Mouse (Mus musculus): ENCODE results near the gene Ncdn. TPM values are rescaled to one million over a fixed set of nuclear protein-coding genes. Genes with fewer than 3 reads are reported as not detected.

Ncdn gene
- total RNA-seq, 2 experiments from 2014 or later, result 6.0 to 6.1 TPM

DNA sequence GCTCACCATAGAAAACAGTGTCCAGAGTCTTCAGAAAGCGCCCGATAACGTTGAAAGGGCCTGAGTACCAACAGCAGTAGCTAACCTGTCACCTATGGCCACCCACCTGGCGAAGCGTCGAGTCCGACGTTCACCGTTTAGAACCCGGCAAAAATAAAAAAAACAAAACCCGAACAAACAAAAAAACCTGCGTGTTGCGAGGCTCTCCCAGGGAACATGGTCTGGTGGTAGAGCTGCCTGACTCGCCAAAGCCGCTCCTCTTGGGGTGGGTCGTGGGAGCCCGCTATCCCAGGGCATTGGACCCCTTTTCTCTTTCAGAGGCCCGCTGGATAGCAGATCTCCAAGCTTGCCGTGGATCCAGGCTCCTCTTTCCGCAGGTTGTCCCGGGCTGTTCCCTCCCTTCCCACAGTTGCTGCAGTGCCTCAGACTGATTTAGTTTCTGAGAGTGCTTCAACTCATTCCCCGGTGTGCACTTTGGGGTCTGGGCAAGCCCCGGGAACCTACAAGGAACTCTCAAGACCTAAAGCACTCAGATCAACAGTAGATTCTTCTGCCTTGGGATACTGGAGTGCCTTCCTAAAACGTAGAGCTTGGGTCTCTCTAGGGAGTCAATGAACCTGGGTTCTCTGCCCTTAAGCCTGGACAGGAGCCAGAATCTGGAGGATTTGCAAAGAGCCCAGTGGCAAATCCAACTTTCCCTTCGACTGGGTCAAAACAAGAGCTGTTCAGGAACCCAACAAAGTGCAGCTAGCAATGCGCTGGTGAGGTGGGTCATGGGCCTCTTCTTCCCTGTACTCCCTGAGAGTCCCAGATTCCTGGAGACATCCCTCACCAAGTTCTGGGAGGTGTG is 20.5 kb downstream of the Ncdn start:
- ATAC-seq (ENCODE audit: poor library complexity, severe bottlenecking), result no peak

DNA sequence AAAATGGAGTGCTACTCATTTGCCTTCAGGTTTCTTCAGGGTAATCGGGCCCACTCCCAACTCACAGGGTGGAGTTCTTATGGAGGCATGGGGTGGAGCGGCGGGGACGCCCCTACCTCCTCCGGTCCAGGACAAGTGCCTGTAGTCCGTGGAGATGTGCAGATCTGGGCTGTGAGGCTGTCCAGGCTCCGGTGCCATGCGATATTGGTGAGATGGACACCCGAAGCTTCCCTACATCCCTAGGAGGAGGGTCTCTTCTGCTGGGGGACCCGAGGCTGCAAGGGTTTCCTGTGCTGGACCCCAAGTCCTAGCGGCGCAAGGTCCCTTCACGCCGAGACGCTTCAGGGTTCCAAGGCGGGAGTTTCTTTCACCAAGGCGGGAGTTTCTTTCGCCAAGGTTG is 21.1 kb downstream of the Ncdn start:
- ATAC-seq (ENCODE audit: poor library complexity, severe bottlenecking), result no peak

DNA sequence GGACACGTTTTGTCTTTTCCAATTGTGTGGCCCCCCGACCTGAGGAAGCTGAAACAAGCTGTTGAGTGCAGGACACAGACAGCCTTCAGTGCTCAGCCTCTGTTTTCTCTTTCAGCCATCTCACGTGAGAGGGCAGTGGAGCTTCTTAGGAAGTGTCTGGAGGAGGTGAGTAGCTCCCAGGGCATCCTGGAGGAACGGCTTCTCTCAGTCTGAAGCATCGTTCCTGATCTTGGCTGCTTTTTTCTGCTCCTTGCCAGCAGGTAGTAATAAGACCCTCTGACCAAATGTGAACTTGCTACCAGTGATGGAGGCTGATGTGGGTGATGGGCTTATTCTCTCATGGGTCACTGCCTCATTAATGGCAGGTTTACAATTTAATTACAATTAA is 45.8 kb downstream of the Ncdn start:
- no peak for ATAC-seq (ENCODE audit: poor library complexity, severe bottlenecking)

DNA sequence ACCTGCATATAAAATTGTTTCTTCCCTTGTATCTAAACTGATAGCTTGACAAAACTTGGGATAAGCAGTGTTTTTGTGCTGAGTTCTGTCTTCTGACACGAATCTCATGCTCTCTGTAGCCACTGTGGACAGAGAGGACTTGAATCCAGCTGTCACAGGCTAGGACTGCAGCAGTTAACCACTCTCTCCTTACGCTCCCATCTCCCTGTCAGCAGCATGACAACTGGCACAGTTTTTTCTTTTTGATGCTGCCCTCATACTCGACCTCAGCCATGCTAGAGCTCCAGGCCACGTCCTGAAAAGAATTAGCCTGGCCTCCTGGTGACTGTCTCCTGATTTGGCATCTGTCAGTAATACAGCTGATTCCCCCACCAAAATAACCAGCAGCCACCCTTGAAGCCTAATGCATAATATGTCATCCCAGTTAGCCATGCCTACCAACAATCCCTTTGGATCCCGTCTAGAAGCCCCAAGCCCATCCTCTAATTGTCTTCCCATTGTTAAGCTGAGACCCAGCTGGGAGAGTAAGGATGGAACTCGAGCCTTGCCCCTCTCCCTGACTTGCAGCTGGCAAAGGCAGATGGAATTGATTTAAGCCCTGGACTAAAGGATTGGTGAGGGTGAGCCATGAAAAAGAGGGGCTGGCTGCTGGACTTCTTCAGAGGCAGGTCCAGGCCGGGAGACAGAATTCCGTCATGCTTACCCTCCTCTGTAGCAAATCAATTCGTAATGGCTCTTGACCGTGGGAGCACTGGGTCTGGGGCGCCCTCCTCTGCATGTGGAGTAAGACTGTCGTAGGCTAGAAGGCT is 46.4 kb downstream of the Ncdn start:
- ATAC-seq (ENCODE audit: poor library complexity, severe bottlenecking), result no peak

DNA sequence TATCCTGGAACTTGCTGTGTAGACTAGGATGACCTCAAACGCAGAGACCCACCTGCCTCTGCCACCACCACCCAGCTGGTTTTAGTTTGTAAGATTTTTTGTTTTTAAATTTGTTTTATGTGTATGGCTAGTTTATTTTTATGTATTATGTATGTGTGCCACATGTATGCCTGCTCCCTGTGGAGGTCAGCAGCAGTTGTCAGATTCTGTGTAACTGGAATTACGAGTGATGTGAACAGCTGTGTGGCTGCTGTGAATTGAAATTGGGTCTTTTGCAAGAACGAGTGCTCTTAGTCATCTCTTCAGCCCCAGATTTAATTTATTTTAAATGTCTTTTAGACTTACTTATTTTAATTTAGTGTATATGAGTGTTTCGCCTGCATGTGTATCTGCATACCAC is 56.3 kb downstream of the Ncdn start:
- ATAC-seq (ENCODE audit: poor library complexity, severe bottlenecking), result no peak

Other genes with a start within 250 kb of the Ncdn start
- 2.9 and 4.0 TPM in 2 replicates for gene Ago4, start 220.0 kb downstream of the Ncdn start, total RNA-seq (2015)
- gene Ago4, start 220.0 kb downstream of the Ncdn start, total RNA-seq (2017), result 5.3 and 6.2 TPM in 2 replicates
- 29.7 and 33.8 TPM in 2 replicates for gene Clspn, start 196.5 kb downstream of the Ncdn start, total RNA-seq (2015)
- gene Clspn, start 196.5 kb downstream of the Ncdn start, total RNA-seq (2017), result 82.6 and 84.1 TPM in 2 replicates
- 0.34 and 0.91 TPM in 2 replicates for gene 5730409E04Rik, start 143.6 kb downstream of the Ncdn start, total RNA-seq (2015)
- 1.2 and 1.6 TPM in 2 replicates for gene 5730409E04Rik, start 143.6 kb downstream of the Ncdn start, total RNA-seq (2017)
- gene Psmb2, start 75.8 kb downstream of the Ncdn start, total RNA-seq (2015), result 194 and 203 TPM in 2 replicates
- 103 and 109 TPM in 2 replicates for gene Psmb2, start 75.8 kb downstream of the Ncdn start, total RNA-seq (2017)
- gene Tfap2e, start 17.2 kb downstream of the Ncdn start, total RNA-seq (2015), result not detected in 2 replicates
- gene Tfap2e, start 17.2 kb downstream of the Ncdn start, total RNA-seq (2017), result not detected in 2 replicates
- 18.7 and 24.2 TPM in 2 replicates for gene AU040320, start 106 bp upstream of the Ncdn start, total RNA-seq (2015)
- 18.6 and 20.7 TPM in 2 replicates for gene AU040320, start 106 bp upstream of the Ncdn start, total RNA-seq (2017)
- gene Zmym4, start 214.7 kb upstream of the Ncdn start, total RNA-seq (2015), result 14.8 and 26.5 TPM in 2 replicates
- 19.9 and 27.3 TPM in 2 replicates for gene Zmym4, start 214.7 kb upstream of the Ncdn start, total RNA-seq (2017)

Data from megakaryocyte, adult 5-6 weeks (primary cell).